Mouse (Mus musculus) neural tube, embryonic 12.5 days (tissue): ENCODE measurements around the gene Fscn1. TPM values are rescaled to one million over a fixed set of nuclear protein-coding genes. Genes with fewer than 3 reads are reported as not detected.
A peak's percentile ranks its signal among the peaks of the same experiment; 100 is the strongest.

Source experiments
- ATAC-seq: fragments of 200-750 bp; cut with Nextera tagmentation; 2 replicates; pipeline ENCODE4 v1.8.0; 2017; ENCODE audit warnings: low read depth, mild to moderate bottlenecking, moderate TSS enrichment, moderate library complexity; ENCODE audit not compliant: low FRiP score
- H3K27ac ChIP-seq: fragments of 300-500 bp; sonication (generic); 2 replicates; pipeline ENCODE4 v1.5.1; 2016
- H3K27me3 ChIP-seq: fragments of 300-500 bp; sonication (generic); replicated peaks from 2 replicates; pipeline ENCODE4 v1.6.1; 2016; ENCODE audit warnings: mild to moderate bottlenecking
- H3K36me3 ChIP-seq: fragments of 300-500 bp; sonication (generic); 2 replicates; pipeline ENCODE4 v1.6.1; 2016; ENCODE audit warnings: mild to moderate bottlenecking
- H3K4me1 ChIP-seq: fragments of 300-500 bp; sonication (generic); 2 replicates; pipeline ENCODE4 v1.6.1; 2016
- H3K4me2 ChIP-seq: fragments of 300-500 bp; sonication (generic); replicated peaks from 2 replicates; pipeline ENCODE4 v1.6.1; 2016; ENCODE audit warnings: mild to moderate bottlenecking
- H3K4me3 ChIP-seq: fragments of 300-500 bp; sonication (generic); 2 replicates; pipeline ENCODE4 v1.5.1; 2016
- H3K9ac ChIP-seq: fragments of 300-500 bp; sonication (generic); 2 replicates; pipeline ENCODE4 v1.6.1; 2016; ENCODE audit warnings: mild to moderate bottlenecking
- H3K9me3 ChIP-seq: fragments of 300-500 bp; sonication (generic); 2 replicates; pipeline ENCODE4 v1.6.1; 2016; ENCODE audit warnings: mild to moderate bottlenecking
- WGBS: fragments of 180-500 bp; shearing (Covaris S2); methylation state at CpG from one replicate; pipeline ENCODE4 v1.1.7; 2016; 5-methylcytosine and 5-hydroxymethylcytosine counted together
- polyA plus RNA-seq: library from polyadenylated mRNA; unstranded; fragments of >200 nt; fragmentation: Nextera tagmentation; extraction: Ambion mirVana; gene quantifications from 2 replicates; pipeline ENCODE4 v1.2.1, GENCODE M21; 2016

Fscn1 gene
- polyA plus RNA-seq, 1 experiment from 2014 or later: 746 TPM

- ATAC-seq: no peak
- H3K9ac ChIP-seq: no peak overlapping the region
- WGBS: 91% methylated on average over 5 of the region's 5 CpGs
- H3K4me2 ChIP-seq: no peak overlapping the region
- H3K4me3 ChIP-seq: no peak overlapping the region
- H3K9me3 ChIP-seq: no peaks in the 10 kb centered on the region
- H3K27ac ChIP-seq: no peak overlapping the region
- H3K27me3 ChIP-seq: no peaks in the 10 kb centered on the region
- H3K36me3 ChIP-seq: peaks cover 27% of the 10 kb centered on the region
- H3K4me1 ChIP-seq: no peaks in the 10 kb centered on the region
Observed at GRCm38 (mm10) chr5:142988520-142988919, 28.4 kb downstream of the Fscn1 start.

GRCm38 (mm10) chr5:142989167-142989566 lies 29.0 kb downstream of the Fscn1 start:
- no peaks in the 10 kb centered on the region for H3K9me3 ChIP-seq
- H3K36me3 ChIP-seq: peaks cover 33% of the 10 kb centered on the region
- H3K9ac ChIP-seq: no peak overlapping the region
- no peak overlapping the region for H3K27ac ChIP-seq
- H3K4me1 ChIP-seq: no peaks in the 10 kb centered on the region
- no peaks in the 10 kb centered on the region for H3K27me3 ChIP-seq
- H3K4me2 ChIP-seq: no peak overlapping the region
- no peak for ATAC-seq
- H3K4me3 ChIP-seq: no peak overlapping the region
- 91% methylated on average over 3 of the region's 3 CpGs for WGBS

GRCm38 (mm10) chr5:142994746-142995145 lies 34.6 kb downstream of the Fscn1 start:
- no peak for ATAC-seq
- Histone ChIP-seq H3K4me3 (no peak overlapping the region), H3K27ac (no peak overlapping the region), H3K36me3 (peaks cover 35% of the 10 kb centered on the region), H3K9me3 (no peaks in the 10 kb centered on the region), H3K27me3 (no peaks in the 10 kb centered on the region), H3K4me1 (no peaks in the 10 kb centered on the region), H3K4me2 (no peak overlapping the region), H3K9ac (no peak overlapping the region)
- 87% methylated on average over 2 of the region's 2 CpGs for WGBS

GRCm38 (mm10) chr5:142997526-142997925 lies 37.4 kb downstream of the Fscn1 start:
- 72% methylated on average over 9 of the region's 9 CpGs for WGBS

GRCm38 (mm10) chr5:142998171-142998570 lies 38.0 kb downstream of the Fscn1 start:
- no peak overlapping the region for H3K27ac ChIP-seq
- no peak for ATAC-seq
- peaks cover 14% of the 10 kb centered on the region for H3K4me1 ChIP-seq
- no peaks in the 10 kb centered on the region for H3K27me3 ChIP-seq
- H3K9ac ChIP-seq: no peak overlapping the region
- WGBS: 45% methylated on average over 2 of the region's 2 CpGs
- no peak overlapping the region for H3K4me2 ChIP-seq
- H3K36me3 ChIP-seq: peaks cover 11% of the 10 kb centered on the region
- no peaks in the 10 kb centered on the region for H3K9me3 ChIP-seq
- H3K4me3 ChIP-seq: no peak overlapping the region

More at GRCm38 (mm10) chr5:142997526-142997925, 37.4 kb downstream of the Fscn1 start:
- no peak overlapping the region for H3K4me3 ChIP-seq
- peaks cover 17% of the 10 kb centered on the region for H3K36me3 ChIP-seq
- H3K9me3 ChIP-seq: no peaks in the 10 kb centered on the region
- no peak overlapping the region for H3K9ac ChIP-seq
- no peak overlapping the region for H3K4me2 ChIP-seq
- peaks cover 14% of the 10 kb centered on the region for H3K4me1 ChIP-seq
- no peaks in the 10 kb centered on the region for H3K27me3 ChIP-seq
- ATAC-seq: no peak
- no peak overlapping the region for H3K27ac ChIP-seq

GRCm38 (mm10) chr5:143000091-143000490 lies 39.9 kb downstream of the Fscn1 start:
- no peak for ATAC-seq
- Histone ChIP-seq H3K9ac (no peak overlapping the region), H3K9me3 (no peaks in the 10 kb centered on the region), H3K4me3 (no peak overlapping the region), H3K4me2 (0 out of 2 replicates have a peak overlapping the region, but pooled peaks have one; percentile 18), H3K27me3 (no peaks in the 10 kb centered on the region), H3K27ac (0 out of 2 replicates have a peak overlapping the region, but pooled peaks have one; percentile 53), H3K36me3 (peaks cover 6% of the 10 kb centered on the region; the same call in 1 of the 2 replicates), H3K4me1 (peaks cover 14% of the 10 kb centered on the region)
- 44% methylated on average over 4 of the region's 4 CpGs for WGBS

- 54% methylated on average over 9 of the region's 9 CpGs for WGBS
- no peak overlapping the region for H3K4me3 ChIP-seq
- peak overlapping the region; percentile 53 for H3K27ac ChIP-seq
- no peaks in the 10 kb centered on the region for H3K27me3 ChIP-seq
- 0 out of 2 replicates have a peak overlapping the region, but pooled peaks have one; percentile 18 for H3K4me2 ChIP-seq
- no peaks in the 10 kb centered on the region for H3K9me3 ChIP-seq
- ATAC-seq: no peak
- H3K4me1 ChIP-seq: peaks cover 14% of the 10 kb centered on the region
- H3K9ac ChIP-seq: no peak overlapping the region; the same call in 1 of the 2 replicates
- peaks cover 6% of the 10 kb centered on the region; the same call in 1 of the 2 replicates for H3K36me3 ChIP-seq
Observed at GRCm38 (mm10) chr5:143000654-143001500, 40.7 kb downstream of the Fscn1 start.

GRCm38 (mm10) chr5:143009383-143009782 lies 49.2 kb downstream of the Fscn1 start:
- peaks cover 5% of the 10 kb centered on the region; the same call in 1 of the 2 replicates for H3K4me1 ChIP-seq
- no peak overlapping the region for H3K9ac ChIP-seq
- H3K27me3 ChIP-seq: no peaks in the 10 kb centered on the region
- WGBS: 58% methylated on average over 11 of the region's 11 CpGs
- no peaks in the 10 kb centered on the region for H3K9me3 ChIP-seq
- H3K4me3 ChIP-seq: no peak overlapping the region
- ATAC-seq: no peak
- peaks cover 39% of the 10 kb centered on the region for H3K36me3 ChIP-seq
- peak overlapping the region; percentile 43 for H3K27ac ChIP-seq
- H3K4me2 ChIP-seq: no peak overlapping the region

- H3K4me3 ChIP-seq: no peak overlapping the region
- no peaks in the 10 kb centered on the region for H3K9me3 ChIP-seq
- no peak for ATAC-seq
- WGBS: 91% methylated on average over 5 of the region's 5 CpGs
- no peak overlapping the region for H3K4me2 ChIP-seq
- H3K27ac ChIP-seq: no peak overlapping the region
- H3K27me3 ChIP-seq: no peaks in the 10 kb centered on the region
- H3K9ac ChIP-seq: no peak overlapping the region
- H3K36me3 ChIP-seq: peaks cover 37% of the 10 kb centered on the region
- H3K4me1 ChIP-seq: no peaks in the 10 kb centered on the region
Observed at GRCm38 (mm10) chr5:143017401-143017800, 57.3 kb downstream of the Fscn1 start.

Other genes with a start within 250 kb of the Fscn1 start
- gene Tnrc18, start 142.7 kb upstream of the Fscn1 start, polyA plus RNA-seq: 51.5 and 57.5 TPM in 2 replicates
- gene Fbxl18, start 64.9 kb upstream of the Fscn1 start, polyA plus RNA-seq: 20.7 and 27.6 TPM in 2 replicates
- gene Actb, start 53.6 kb upstream of the Fscn1 start, polyA plus RNA-seq: 13,231 and 15,185 TPM in 2 replicates
- gene Rnf216, start 152.7 kb downstream of the Fscn1 start, polyA plus RNA-seq: 43.4 and 47.1 TPM in 2 replicates
- gene Olfr718-ps1, start 187.2 kb downstream of the Fscn1 start, polyA plus RNA-seq: not detected in 2 replicates
- gene Rbak, start 220.4 kb downstream of the Fscn1 start, polyA plus RNA-seq: 18.0 and 18.1 TPM in 2 replicates
- not detected in 2 replicates for gene Spdye4b, start 220.7 kb downstream of the Fscn1 start, polyA plus RNA-seq